Mouse (Mus musculus): ENCODE measurements around the gene Spata5. TPM values are rescaled to one million over a fixed set of nuclear protein-coding genes. Genes with fewer than 3 reads are reported as not detected.

Gene Spata5
- total and polyA plus RNA-seq, 3 experiments = 33.5 to 67.6 TPM; not detected in 1

- H3K36me3 ChIP-seq (ENCODE audit: control insufficient read depth in 1 of 2, insufficient read depth in 2 of 2, low read length in 2 of 2) = peaks cover 0 to 7% of the 10 kb centered on the region in 2 experiments; a peak in 2 of 4 replicates
- no peak overlapping the region for H3K27ac ChIP-seq (ENCODE audit: control insufficient read depth, low read depth, low read length)
- no peak overlapping the region for H3K4me3 ChIP-seq (ENCODE audit: control insufficient read depth in 1 of 2, insufficient read depth in 1 of 2, low read depth in 2 of 2, low read length in 2 of 2)
- no peaks in the 10 kb centered on the region for H3K27me3 ChIP-seq (ENCODE audit: control insufficient read depth in 1 of 2, insufficient read depth in 2 of 2, low read length in 2 of 2)
- no peaks in the 10 kb centered on the region for H3K4me1 ChIP-seq (ENCODE audit: control insufficient read depth in 1 of 2, insufficient read depth in 2 of 2, low read length in 2 of 2)
- H3K9ac ChIP-seq (ENCODE audit: control insufficient read depth, low read depth, low read length, poor library complexity, severe bottlenecking) = no peak overlapping the region
- DNase-seq (ENCODE audit: low read depth, low spot score) = no peak
- H3K79me2 ChIP-seq (ENCODE audit: control insufficient read depth, insufficient read depth, low read length, poor library complexity) = no peaks in the 10 kb centered on the region
- no peak for TF ChIP-seq MAZ (IDR thresholded peaks at IDR 0.05; ENCODE audit: low read depth, low read length)
- no peak for TF ChIP-seq EP300 (IDR thresholded peaks at IDR 0.05; ENCODE audit: low read depth in 1 of 2, low read length in 2 of 2)
- TF ChIP-seq POLR2AphosphoS5 (IDR thresholded peaks at IDR 0.05; ENCODE audit: borderline replicate concordance, low read depth, low read length) = no peak
- no peak for TF ChIP-seq BHLHE40 (IDR thresholded peaks at IDR 0.05; ENCODE audit: borderline replicate concordance, low read depth, low read length)
- TF ChIP-seq ZKSCAN1 (IDR thresholded peaks at IDR 0.05; ENCODE audit: low read depth, low read length) = no peak
- no peak for TF ChIP-seq MAFK (IDR thresholded peaks at IDR 0.05; ENCODE audit: borderline replicate concordance, low read depth, low read length)
- no peak for TF ChIP-seq CHD1 (IDR thresholded peaks at IDR 0.05; ENCODE audit: low read depth, low read length)
- TF ChIP-seq ELF1 (IDR thresholded peaks at IDR 0.05; ENCODE audit: low read depth, low read length) = no peak
- no peak for TF ChIP-seq JUND (IDR thresholded peaks at IDR 0.05; ENCODE audit: low read depth, low read length)
- no peak for TF ChIP-seq RAD21 (IDR thresholded peaks at IDR 0.05; ENCODE audit: low read depth, low read length)
- H3K9me3 ChIP-seq (replicated peaks; ENCODE audit: insufficient read depth, low read length) = no peaks in the 10 kb centered on the region
Measured at GRCm38 (mm10) chr3:37572066-37572465, 152.4 kb downstream of the Spata5 start.

GRCm38 (mm10) chr3:37576840-37577239 is 157.1 kb downstream of the Spata5 start:
- H3K27ac ChIP-seq (ENCODE audit: control insufficient read depth, low read depth, low read length) = no peak overlapping the region
- no peak for DNase-seq (ENCODE audit: low read depth, low spot score)
- no peak overlapping the region for H3K9ac ChIP-seq (ENCODE audit: control insufficient read depth, low read depth, low read length, poor library complexity, severe bottlenecking)
- TF ChIP-seq EP300 (IDR thresholded peaks at IDR 0.05; ENCODE audit: low read depth in 1 of 2, low read length in 2 of 2) (no peak), BHLHE40 (IDR thresholded peaks at IDR 0.05; ENCODE audit: borderline replicate concordance, low read depth, low read length) (no peak), NRF1 (IDR thresholded peaks at IDR 0.05; ENCODE audit: insufficient read depth, low read depth, low read length, poor library complexity, severe bottlenecking) (no peak)
- H3K4me1 ChIP-seq (ENCODE audit: control insufficient read depth in 1 of 2, insufficient read depth in 2 of 2, low read length in 2 of 2) = no peaks in the 10 kb centered on the region
- H3K27me3 ChIP-seq (ENCODE audit: control insufficient read depth in 1 of 2, insufficient read depth in 2 of 2, low read length in 2 of 2) = no peaks in the 10 kb centered on the region
- H3K79me2 ChIP-seq (ENCODE audit: control insufficient read depth, insufficient read depth, low read length, poor library complexity) = no peaks in the 10 kb centered on the region
- no peaks in the 10 kb centered on the region for H3K9me3 ChIP-seq (replicated peaks; ENCODE audit: insufficient read depth, low read length)
- H3K36me3 ChIP-seq (ENCODE audit: control insufficient read depth in 1 of 2, insufficient read depth in 2 of 2, low read length in 2 of 2) = peaks cover 0 to 6% of the 10 kb centered on the region in 2 experiments; a peak in 2 of 4 replicates
- no peak overlapping the region for H3K4me3 ChIP-seq (ENCODE audit: control insufficient read depth in 1 of 2, insufficient read depth in 1 of 2, low read depth in 2 of 2, low read length in 2 of 2)

DNA sequence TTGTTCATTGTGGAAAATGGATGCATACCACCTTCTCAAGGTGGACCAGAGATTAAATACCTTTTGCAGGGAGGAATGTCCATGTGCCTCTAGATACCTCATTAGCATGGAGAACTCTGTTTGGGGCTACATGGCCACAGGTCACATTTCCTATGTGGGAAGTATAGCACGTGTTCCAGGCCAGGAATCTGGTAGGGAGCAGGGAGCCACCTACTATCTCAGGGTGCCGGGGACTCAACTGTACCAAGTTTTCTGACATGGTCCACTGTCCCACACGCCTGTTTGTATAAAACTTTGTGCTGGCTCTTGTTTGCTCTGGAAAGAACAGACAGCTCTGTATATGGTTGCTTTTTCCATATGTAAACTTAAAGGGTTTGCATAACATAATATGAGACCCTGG is 158.0 kb downstream of the Spata5 start:
- Histone ChIP-seq H3K27ac (ENCODE audit: control insufficient read depth, low read depth, low read length) (no peak overlapping the region), H3K79me2 (ENCODE audit: control insufficient read depth, insufficient read depth, low read length, poor library complexity) (no peaks in the 10 kb centered on the region), H3K4me1 (ENCODE audit: control insufficient read depth in 1 of 2, insufficient read depth in 2 of 2, low read length in 2 of 2) (no peaks in the 10 kb centered on the region), H3K4me3 (ENCODE audit: control insufficient read depth in 1 of 2, insufficient read depth in 1 of 2, low read depth in 2 of 2, low read length in 2 of 2) (no peak overlapping the region), H3K9ac (ENCODE audit: control insufficient read depth, low read depth, low read length, poor library complexity, severe bottlenecking) (no peak overlapping the region), H3K36me3 (ENCODE audit: control insufficient read depth in 1 of 2, insufficient read depth in 2 of 2, low read length in 2 of 2) (peaks cover 0 to 6% of the 10 kb centered on the region in 2 experiments; a peak in 2 of 4 replicates), H3K27me3 (ENCODE audit: control insufficient read depth in 1 of 2, insufficient read depth in 2 of 2, low read length in 2 of 2) (no peaks in the 10 kb centered on the region), H3K9me3 (replicated peaks; ENCODE audit: insufficient read depth, low read length) (no peaks in the 10 kb centered on the region)
- no peak for DNase-seq (ENCODE audit: low read depth, low spot score)
- TF ChIP-seq JUND (IDR thresholded peaks at IDR 0.05; ENCODE audit: low read depth, low read length) = no peak
- no peak for TF ChIP-seq POLR2AphosphoS2 (IDR thresholded peaks at IDR 0.05; ENCODE audit: low read length)
- TF ChIP-seq MAFK (IDR thresholded peaks at IDR 0.05; ENCODE audit: borderline replicate concordance, low read depth, low read length) = no peak
- TF ChIP-seq CHD1 (IDR thresholded peaks at IDR 0.05; ENCODE audit: low read depth, low read length) = no peak
- no peak for TF ChIP-seq ELF1 (IDR thresholded peaks at IDR 0.05; ENCODE audit: low read depth, low read length)
- TF ChIP-seq USF1 (IDR thresholded peaks at IDR 0.05; ENCODE audit: low read depth, low read length) = no peak
- no peak for TF ChIP-seq SMC3 (IDR thresholded peaks at IDR 0.05; ENCODE audit: low read depth, low read length)
- TF ChIP-seq NELFE (IDR thresholded peaks at IDR 0.05; ENCODE audit: low read depth, low read length) = no peak

All from MEL (cell line).